ENCODE assay signal across 9 mouse cellular contexts in the genomic region with DNA sequence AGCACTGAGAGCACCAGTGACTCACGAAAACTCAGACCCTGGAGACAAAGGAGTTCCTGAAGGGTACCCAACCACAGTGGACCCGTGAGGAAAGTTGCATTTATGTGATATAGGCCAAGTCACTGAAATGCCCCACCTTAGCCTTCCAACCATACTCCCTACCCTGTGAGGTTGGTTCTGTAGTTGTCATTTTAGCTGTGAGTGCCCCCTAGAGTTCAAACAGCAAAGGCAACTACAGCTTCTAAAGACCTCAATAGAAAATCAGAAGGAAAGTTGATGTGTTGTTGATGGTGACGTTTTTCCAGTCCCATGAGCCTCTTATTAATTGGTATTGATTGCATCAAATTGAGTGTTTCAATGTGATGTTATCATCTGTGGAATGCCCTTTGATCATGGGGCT. TPM values are rescaled to one million over a fixed set of nuclear protein-coding genes. Genes with fewer than 3 reads are reported as not detected.
DNase-seq lines count a peak whose midpoint lies in the region; ATAC-seq and TF ChIP-seq lines count a peak whose summit lies in the region.
"Had no signal": no experiment of that assay in that cellular context is flagged by ENCODE, and none has a peak within 500 bp of the region (broad histone marks: within the 10 kb centered on the region; RNA-seq: fewer than 3 reads in every experiment).

No protein-coding gene starts in this region.

- no peak overlapping the region for H3K4me2 ChIP-seq in liver, embryonic 14.5 days (ENCODE audit: low read depth)
- no peak overlapping the region for H3K4me2 ChIP-seq in liver, embryonic 11.5 days
- H3K4me2 ChIP-seq: embryonic facial prominence, embryonic 15.5 days had no signal

- H3K4me3 ChIP-seq in liver, embryonic 14.5 days (ENCODE audit: insufficient read depth in 1 of 2, low read depth in 2 of 2, low read length in 2 of 2) = no peak overlapping the region
- H3K4me3 ChIP-seq in liver, embryonic 11.5 days (ENCODE audit: low read depth, low read length) = no peak overlapping the region
- H3K4me3 ChIP-seq: embryonic facial prominence, embryonic 15.5 days had no signal

- no peak overlapping the region; the same call in 1 of the 2 replicates for H3K27ac ChIP-seq in liver, embryonic 14.5 days
- no peak overlapping the region for H3K27ac ChIP-seq in liver, embryonic 11.5 days (ENCODE audit: low read depth, low read length)
- H3K27ac ChIP-seq: embryonic facial prominence, embryonic 15.5 days had no signal

- H3K9me3 ChIP-seq in liver, embryonic 14.5 days (ENCODE audit: control insufficient read depth, low read length) = no peaks in the 10 kb centered on the region
- no peaks in the 10 kb centered on the region for H3K9me3 ChIP-seq in liver, embryonic 11.5 days (ENCODE audit: control insufficient read depth, low read length)
- H3K9me3 ChIP-seq: embryonic facial prominence, embryonic 15.5 days had no signal

- TF ChIP-seq EP300 in liver, embryonic 14.5 days (IDR thresholded peaks at IDR 0.05; ENCODE audit: low read depth) = no peak

- WGBS in liver, embryonic 14.5 days (ENCODE audit: insufficient replicate concordance) = 36% methylated on average over 3 of the region's 3 CpGs
- 54% methylated on average over 3 of the region's 3 CpGs for WGBS in liver, embryonic 11.5 days

- TF ChIP-seq CTCF in liver, embryonic 14.5 days (IDR thresholded peaks at IDR 0.05; ENCODE audit: low read depth) = peak; percentile 74

- peaks cover 17% of the 10 kb centered on the region for H3K36me3 ChIP-seq in liver, embryonic 14.5 days (replicated peaks; ENCODE audit: control insufficient read depth, insufficient read depth, low read depth)
- no peaks in the 10 kb centered on the region for H3K36me3 ChIP-seq in liver, embryonic 11.5 days (ENCODE audit: control insufficient read depth, insufficient read depth, low read length)
- H3K36me3 ChIP-seq: embryonic facial prominence, embryonic 15.5 days had no signal

- H3K9ac ChIP-seq in liver, embryonic 14.5 days (replicated peaks) = no peak overlapping the region
- H3K9ac ChIP-seq in liver, embryonic 11.5 days (ENCODE audit: low read depth, low read length) = no peak overlapping the region
- H3K9ac ChIP-seq: embryonic facial prominence, embryonic 15.5 days had no signal

- peak; percentile 71 for ATAC-seq in liver, embryonic 14.5 days (ENCODE audit: insufficient read depth)
- ATAC-seq in liver, embryonic 11.5 days (replicated peaks; ENCODE audit: low FRiP score) = no peak

- peak; percentile 0 for DNase-seq in cerebellum, adult 9-10 months
- DNase-seq in cerebellum, adult 9-11 months = no peak
- peak in 2 of 3 experiments; percentile 24 to 56 for DNase-seq in liver, embryonic 14.5 days (ENCODE audit: low read depth in 3 of 3, low spot score in 3 of 3)
- no peak for DNase-seq in liver, embryonic 11.5 days (ENCODE audit: low spot score)
- DNase-seq in c-Kit-positive CD71-positive TER-119-negative erythroid progenitor cells, embryonic 14.5 days (ENCODE audit: low read depth) = peak; percentile 45
- peak; percentile 3 for DNase-seq in retina, postnatal 1 day
- DNase-seq in left cerebral cortex, adult 11 months (ENCODE audit: low spot score) = no peak
- no peak for DNase-seq in left cerebral cortex, adult 9 months (ENCODE audit: low spot score in 2 of 2)

- H3K27me3 ChIP-seq in liver, embryonic 14.5 days (ENCODE audit: control insufficient read depth, insufficient read depth, low read length) = no peaks in the 10 kb centered on the region
- H3K27me3 ChIP-seq in liver, embryonic 11.5 days (replicated peaks; ENCODE audit: control insufficient read depth, insufficient read depth, low read length) = no peaks in the 10 kb centered on the region
- H3K27me3 ChIP-seq: embryonic facial prominence, embryonic 15.5 days had no signal

- peaks cover 4 to 9% of the 10 kb centered on the region in 2 experiments; a peak in 3 of 4 replicates for H3K4me1 ChIP-seq in liver, embryonic 14.5 days (replicated peaks; ENCODE audit: control insufficient read depth in 2 of 2, insufficient read depth in 2 of 2, low read length in 1 of 2)
- no peaks in the 10 kb centered on the region for H3K4me1 ChIP-seq in liver, embryonic 11.5 days (replicated peaks; ENCODE audit: control insufficient read depth, insufficient read depth, low read length)
- H3K4me1 ChIP-seq: embryonic facial prominence, embryonic 15.5 days had no signal

RNA-seq across cellular contexts. Expression of a gene that starts 39.8 kb away (rescaled TPM):
- 1.3 and 2.6 TPM in 2 replicates for polyA plus RNA-seq in liver, embryonic 14.5 days (2012; rRNA removed)
- 2.4 and 2.7 TPM in 2 replicates for polyA plus RNA-seq in liver, embryonic 14.5 days (2014; fragmentation: Nextera tagmentation; extraction: Ambion mirVana)
- polyA plus RNA-seq in liver, embryonic 11.5 days (2014; fragmentation: Nextera tagmentation; extraction: Ambion mirVana) = 0.71 and 0.83 TPM in 2 replicates

RNA-seq across cellular contexts. Expression of a gene that starts 55.6 kb away (rescaled TPM):
- polyA plus RNA-seq in liver, embryonic 14.5 days (2012; rRNA removed) = 11.4 and 15.4 TPM in 2 replicates
- polyA plus RNA-seq in liver, embryonic 14.5 days (2014; fragmentation: Nextera tagmentation; extraction: Ambion mirVana) = 29.3 and 30.4 TPM in 2 replicates
- 2.1 and 2.4 TPM in 2 replicates for polyA plus RNA-seq in liver, embryonic 11.5 days (2014; fragmentation: Nextera tagmentation; extraction: Ambion mirVana)

RNA-seq across cellular contexts. Expression of a gene that starts 56.0 kb away (rescaled TPM):
- 0.21 and 0.37 TPM in 2 replicates for polyA plus RNA-seq in liver, embryonic 14.5 days (2012; rRNA removed)
- 0.10 and 0.25 TPM in 2 replicates for polyA plus RNA-seq in liver, embryonic 14.5 days (2014; fragmentation: Nextera tagmentation; extraction: Ambion mirVana)
- not detected in 2 replicates for polyA plus RNA-seq in liver, embryonic 11.5 days (2014; fragmentation: Nextera tagmentation; extraction: Ambion mirVana)

Comparison
In these comparisons a context has a peak if more than half of its experiments do, and no peak if none do; other contexts are left out.
1. DNase-seq: peak in cerebellum, adult 9-10 months (single experiment), liver, embryonic 14.5 days (2 of 3), c-Kit-positive CD71-positive TER-119-negative erythroid progenitor cells, embryonic 14.5 days (single experiment) and retina, postnatal 1 day (single experiment); none in cerebellum, adult 9-11 months (single experiment), liver, embryonic 11.5 days (single experiment), left cerebral cortex, adult 11 months (single experiment) and left cerebral cortex, adult 9 months (0 of 2).